Mouse (Mus musculus) CH12.LX (cell line): ENCODE results near the gene Tmem252. TPM values are rescaled to one million over a fixed set of nuclear protein-coding genes. Genes with fewer than 3 reads are reported as not detected.
"Not testable (repeated sequence)": the region's sequence is repeated elsewhere in the genome, so short reads cannot be mapped to it uniquely, and the experiment has no call there.

Source experiments
- DNase-seq: peaks from one replicate; pipeline ENCODE4 v3.0.0-alpha.2; 2013; ENCODE audit errors: extremely low read depth
- H3K27ac ChIP-seq: 2 replicates; pipeline ENCODE4 v1.5.1; 2012; ENCODE audit warnings: low read depth, mild to moderate bottlenecking, control low read depth, moderate library complexity; ENCODE audit not compliant: insufficient read depth
- H3K27me3 ChIP-seq: replicated peaks from 2 replicates; pipeline ENCODE3; 2012; ENCODE audit warnings: inconsistent platforms
- H3K36me3 ChIP-seq, 2 experiments: replicated peaks in 1 of 2; 2 replicates each; pipeline versions ENCODE3 to v1.6.1; 2012; ENCODE audit warnings: inconsistent platforms in 1 of 2, low read length in 1 of 2, mild to moderate bottlenecking in 1 of 2, mixed read lengths in 1 of 2, moderate library complexity in 1 of 2; ENCODE audit not compliant: control insufficient read depth in 1 of 2, insufficient read depth in 1 of 2
- H3K4me1 ChIP-seq, 2 experiments: 2 replicates each; pipeline ENCODE4 v1.6.1; 2012; ENCODE audit warnings: inconsistent platforms in 1 of 2, moderate library complexity in 1 of 2; ENCODE audit not compliant: insufficient read depth in 2 of 2, control insufficient read depth in 1 of 2
- H3K4me2 ChIP-seq: 2 replicates; pipeline ENCODE4 v1.6.1; 2012; ENCODE audit warnings: low read depth, mild to moderate bottlenecking, control low read depth; ENCODE audit not compliant: poor library complexity, insufficient read depth, severe bottlenecking
- H3K4me3 ChIP-seq, 3 experiments: fragments of 150-350 bp in 1 of 3; sonication (generic) in 1 of 3; replicated peaks in 1 of 3; 2 replicates each; pipeline versions ENCODE3 to v1.5.1; 2011 to 2012; ENCODE audit warnings: low read depth in 2 of 3, low read length in 2 of 3, mild to moderate bottlenecking in 2 of 3, moderate library complexity in 2 of 3, control low read depth in 1 of 3, improper control_type of control experiment in 1 of 3, inconsistent platforms in 1 of 3, mixed read lengths in 1 of 3; ENCODE audit not compliant: poor library complexity in 1 of 3
- H3K79me2 ChIP-seq: replicated peaks from 2 replicates; pipeline ENCODE4 v1.6.1; 2012; ENCODE audit warnings: mild to moderate bottlenecking, moderate library complexity; ENCODE audit not compliant: control insufficient read depth, poor library complexity, insufficient read depth, severe bottlenecking; ENCODE audit errors: extremely low read depth
- H3K9ac ChIP-seq: 2 replicates; pipeline ENCODE4 v1.6.1; 2012; ENCODE audit warnings: low read depth, mild to moderate bottlenecking, control low read depth, moderate library complexity; ENCODE audit not compliant: insufficient read depth
- H3K9me3 ChIP-seq: replicated peaks from 2 replicates; pipeline ENCODE3; 2012; ENCODE audit warnings: low read length, inconsistent platforms, mixed read lengths
- CTCF ChIP-seq, 2 experiments: IDR thresholded peaks in 1 of 2; conservative IDR thresholded peaks in 1 of 2; 2 replicates each; pipeline ENCODE4 v1.5.1; 2011 to 2012; ENCODE audit warnings: low read depth in 2 of 2, low read length in 2 of 2, improper control_type of control experiment in 1 of 2, inconsistent platforms in 1 of 2, mild to moderate bottlenecking in 1 of 2, moderate library complexity in 1 of 2
- ELF1 ChIP-seq: IDR thresholded peaks from 2 replicates; pipeline ENCODE4 v1.6.1; 2014; ENCODE audit warnings: low read depth, mild to moderate bottlenecking, inconsistent platforms, low read length, improper control_type of control experiment
- HCFC1 ChIP-seq: IDR thresholded peaks from 2 replicates; pipeline ENCODE4 v1.6.1; 2012; ENCODE audit warnings: low read depth, mild to moderate bottlenecking, inconsistent platforms, low read length, improper control_type of control experiment
- IRF4 ChIP-seq: IDR thresholded peaks from 2 replicates; pipeline ENCODE4 v1.6.1; 2014; ENCODE audit warnings: low read depth, mild to moderate bottlenecking, inconsistent platforms, low read length, improper control_type of control experiment
- JUN ChIP-seq: IDR thresholded peaks from 2 replicates; pipeline ENCODE4 v1.6.1; 2011; ENCODE audit warnings: low read depth, mild to moderate bottlenecking, low read length, improper control_type of control experiment, moderate library complexity; ENCODE audit not compliant: insufficient read depth
- JUND ChIP-seq: conservative IDR thresholded peaks from 2 replicates; pipeline ENCODE4 v1.6.1; 2011; ENCODE audit warnings: low read depth, low read length, improper control_type of control experiment
- RAD21 ChIP-seq: IDR thresholded peaks from 2 replicates; pipeline ENCODE4 v1.6.1; 2011; ENCODE audit warnings: low read depth, mild to moderate bottlenecking, low read length, improper control_type of control experiment, moderate library complexity
- SIN3A ChIP-seq: IDR thresholded peaks from 2 replicates; pipeline ENCODE4 v1.6.1; 2012; ENCODE audit warnings: low read length, improper control_type of control experiment, inconsistent platforms
- SMC3 ChIP-seq: IDR thresholded peaks from 2 replicates; pipeline ENCODE4 v1.6.1; 2011; ENCODE audit warnings: low read depth, low read length, improper control_type of control experiment
- USF1 ChIP-seq: IDR thresholded peaks from 2 replicates; pipeline ENCODE4 v1.6.1; 2014; ENCODE audit warnings: low read depth, mild to moderate bottlenecking, inconsistent platforms, low read length, improper control_type of control experiment
- dilution Hi-C: fragments of 300-500 bp; cut with MboI; formaldehyde crosslinking; loops from 2 replicates; pipeline ENCODE4 v1.14.3; 2020; ENCODE audit warnings: low sequenced_read_pairs; ENCODE audit not compliant: extremely low pct_unique_long_range_greater_than_20kb, extremely low pct_ligation_motif_present
- in situ Hi-C: fragments of 300-500 bp; cut with MboI; formaldehyde crosslinking; loops from 3 replicates; pipeline ENCODE4 v1.14.3; 2019; ENCODE audit warnings: low sequenced_read_pairs, low pct_ligation_motif_present, low pct_unique_long_range_greater_than_20kb, mixed read lengths
- polyA plus RNA-seq: library from polyadenylated mRNA; unstranded; fragments of >175 nt; gene quantifications from 2 replicates; pipeline ENCODE4 v1.2.1, GENCODE M21; 2012; ENCODE audit warnings: low read depth; ENCODE audit not compliant: insufficient read length
- total RNA-seq, 2 experiments: library from RNA; depleted of rRNA; stranded (reverse); fragments of 300-350 nt in 1 of 2; fragments of >200 nt in 1 of 2; gene quantifications; 2 replicates each; pipeline ENCODE4 v1.2.3; 2012 to 2014

Gene Tmem252
- total and polyA plus RNA-seq, 3 experiments = not detected

GRCm38 (mm10) chr19:24700664-24701063 is 26.9 kb downstream of the Tmem252 start:
- H3K9ac ChIP-seq = no peak overlapping the region
- H3K27me3 ChIP-seq = no peaks in the 10 kb centered on the region
- DNase-seq = no peak
- TF ChIP-seq JUN = no peak
- TF ChIP-seq SIN3A = no peak
- TF ChIP-seq ELF1 = no peak
- no peak for TF ChIP-seq IRF4
- TF ChIP-seq JUND = no peak
- dilution Hi-C loops = no loop called here
- H3K4me3 ChIP-seq = no peak overlapping the region
- H3K27ac ChIP-seq = no peak overlapping the region
- in situ Hi-C loops = no loop called here
- H3K4me2 ChIP-seq = no peak overlapping the region
- H3K4me1 ChIP-seq = peaks cover 0 to 17% of the 10 kb centered on the region in 2 experiments; a peak in 2 of 4 replicates
- no peaks in the 10 kb centered on the region for H3K36me3 ChIP-seq
- no peaks in the 10 kb centered on the region for H3K9me3 ChIP-seq
- no peaks in the 10 kb centered on the region for H3K79me2 ChIP-seq

- no peak overlapping the region for H3K4me2 ChIP-seq
- in situ Hi-C loops = no loop called here
- DNase-seq = no peak
- no peaks in the 10 kb centered on the region for H3K36me3 ChIP-seq
- no peaks in the 10 kb centered on the region for H3K9me3 ChIP-seq
- no peak overlapping the region for H3K9ac ChIP-seq
- H3K27ac ChIP-seq = no peak overlapping the region
- H3K27me3 ChIP-seq = no peaks in the 10 kb centered on the region
- peaks cover 0 to 27% of the 10 kb centered on the region in 2 experiments; a peak in 2 of 4 replicates for H3K4me1 ChIP-seq
- no peak overlapping the region for H3K4me3 ChIP-seq
- dilution Hi-C loops = no loop called here
- no peaks in the 10 kb centered on the region for H3K79me2 ChIP-seq
- TF ChIP-seq CTCF (conservative IDR thresholded peaks at IDR 0.05 in 1 of 2, IDR thresholded peaks at IDR 0.05 in 1 of 2; ENCODE audit: low read depth in 2 of 2, low read length in 2 of 2) = peak in 1 of 2 experiments; percentile 39; a peak in 2 of 4 replicates
- TF ChIP-seq RAD21 = peak; percentile 25
- no peak for TF ChIP-seq HCFC1
- TF ChIP-seq USF1 = no peak
Observed at GRCm38 (mm10) chr19:24701716-24702115, 27.9 kb downstream of the Tmem252 start.

- peaks cover 0 to 42% of the 10 kb centered on the region in 2 experiments; a peak in 2 of 4 replicates for H3K4me1 ChIP-seq
- H3K4me3 ChIP-seq, H3K36me3 ChIP-seq, H3K9me3 ChIP-seq, H3K79me2 ChIP-seq, in situ Hi-C loops, H3K27me3 ChIP-seq, H3K9ac ChIP-seq, H3K27ac ChIP-seq, H3K4me2 ChIP-seq, DNase-seq, dilution Hi-C loops: not testable (repeated sequence)
- TF ChIP-seq CTCF (conservative IDR thresholded peaks at IDR 0.05 in 1 of 2, IDR thresholded peaks at IDR 0.05 in 1 of 2; ENCODE audit: low read depth in 2 of 2, low read length in 2 of 2) = peak in 1 of 2 experiments; percentile 44; a peak in 2 of 4 replicates
- TF ChIP-seq RAD21 = peak; percentile 33
- TF ChIP-seq SMC3 = peak; percentile 29; the same call in 1 of the 2 replicates
Observed at GRCm38 (mm10) chr19:24703168-24703567, 29.4 kb downstream of the Tmem252 start.
